Mouse (Mus musculus): ENCODE measurements around the gene Hnrnpf.
"Not testable (repeated sequence)": the region's sequence is repeated elsewhere in the genome, so short reads cannot be mapped to it uniquely, and the experiment has no call there.

The Hnrnpf gene

DNA sequence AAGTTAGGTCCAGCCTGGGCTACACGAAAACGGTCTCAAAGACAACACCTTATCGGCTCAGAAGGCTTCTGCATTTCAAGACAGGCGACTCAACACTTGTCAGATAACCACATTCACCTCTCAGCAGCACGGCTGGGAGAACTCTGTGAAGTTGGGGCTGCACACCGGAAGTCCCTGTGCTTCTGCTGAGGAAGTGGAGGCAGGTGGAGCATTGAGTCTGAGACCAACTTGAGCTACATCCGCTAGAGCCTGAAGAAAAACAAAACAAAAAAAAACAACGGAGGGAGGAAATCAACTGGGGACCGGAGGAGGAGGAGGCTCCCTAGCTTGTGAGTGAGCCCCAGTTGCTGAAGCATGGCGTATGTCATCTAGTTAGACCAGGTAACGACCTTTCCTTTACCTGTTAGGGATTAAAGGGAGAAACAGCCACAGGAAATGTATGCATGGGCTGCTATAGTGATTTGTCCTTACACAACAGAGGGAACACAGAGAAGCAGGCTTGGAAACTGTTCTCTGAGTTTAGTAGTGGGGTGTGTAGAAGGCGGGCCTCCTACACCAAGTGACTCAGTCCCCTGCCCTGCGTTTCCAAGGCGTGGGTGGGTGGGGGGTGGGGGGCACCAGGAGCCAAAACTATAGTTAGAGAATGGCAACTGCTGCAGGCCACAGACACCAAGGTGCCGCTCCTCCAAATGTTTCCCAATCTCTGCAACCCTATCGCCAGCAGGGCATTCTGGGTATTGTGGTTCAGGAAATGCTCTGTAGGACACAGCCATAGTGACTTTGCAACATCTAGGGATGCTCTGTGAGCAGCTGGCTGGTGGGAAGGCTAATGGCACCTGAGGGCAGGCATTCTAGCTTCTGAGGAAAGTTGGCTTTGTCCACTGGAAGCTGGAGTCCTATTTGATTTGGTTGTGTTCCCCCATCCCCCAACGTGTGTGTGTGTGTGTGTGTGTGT, at the start of gene Hnrnpf:
TSS of gene Hnrnpf (plus strand) at position 199 of the 955 bp plus-strand sequence.
- DNase-seq (ENCODE audit: low spot score in 2 of 2): peak in 1 of 2 experiments; percentile 46

- no peak for DNase-seq (ENCODE audit: low spot score in 2 of 2)
Observed at GRCm38 (mm10) chr6:117851747-117852146, 48.4 kb upstream of the Hnrnpf start.

DNA sequence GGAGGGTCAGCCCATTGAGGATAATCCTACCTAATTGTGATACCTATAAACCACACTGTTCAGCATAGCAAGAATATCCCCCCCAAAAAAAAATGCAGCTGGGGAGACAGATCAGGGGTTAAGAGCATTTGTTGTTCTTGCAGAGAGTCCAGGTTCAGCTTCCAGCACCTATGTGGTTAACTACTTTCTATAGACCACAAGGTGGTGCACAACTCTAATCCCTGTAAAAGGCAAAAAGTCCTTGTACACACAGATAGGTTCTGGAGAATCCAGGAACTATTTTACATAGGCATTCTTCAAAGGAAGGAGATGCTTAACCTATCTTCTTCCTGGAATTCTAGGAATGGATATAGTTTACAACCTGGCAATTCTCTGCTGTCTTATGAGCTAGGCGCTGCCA, 42.1 kb upstream of the Hnrnpf start:
- DNase-seq (ENCODE audit: low spot score in 2 of 2): no peak

DNA sequence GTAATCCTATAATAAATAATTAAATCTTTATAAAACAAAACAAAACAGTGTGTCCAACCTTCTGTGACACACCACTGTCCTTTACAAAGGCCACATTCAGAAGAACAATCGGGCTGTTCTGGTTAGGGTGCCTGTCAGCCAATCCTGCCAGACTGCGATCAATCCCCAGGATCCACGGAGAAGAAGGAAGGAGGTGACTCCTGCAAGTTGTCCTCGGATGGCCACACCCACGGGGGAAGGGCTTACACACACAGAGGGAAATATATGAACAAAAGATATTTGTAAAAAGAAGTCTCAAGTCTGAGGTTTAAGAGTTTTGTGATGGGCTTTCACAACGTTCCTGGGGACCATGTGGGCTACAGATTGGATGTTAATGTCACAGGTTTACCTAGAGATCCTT, 38.3 kb upstream of the Hnrnpf start, which contains the start of gene Zfp239:
TSS of gene Zfp239 (plus strand) at position 253 of the 400 bp plus-strand sequence.
- DNase-seq (ENCODE audit: low spot score in 2 of 2): no peak

GRCm38 (mm10) chr6:117862465-117862864, 37.7 kb upstream of the Hnrnpf start:
- no peak for DNase-seq (ENCODE audit: low spot score in 2 of 2)

DNA sequence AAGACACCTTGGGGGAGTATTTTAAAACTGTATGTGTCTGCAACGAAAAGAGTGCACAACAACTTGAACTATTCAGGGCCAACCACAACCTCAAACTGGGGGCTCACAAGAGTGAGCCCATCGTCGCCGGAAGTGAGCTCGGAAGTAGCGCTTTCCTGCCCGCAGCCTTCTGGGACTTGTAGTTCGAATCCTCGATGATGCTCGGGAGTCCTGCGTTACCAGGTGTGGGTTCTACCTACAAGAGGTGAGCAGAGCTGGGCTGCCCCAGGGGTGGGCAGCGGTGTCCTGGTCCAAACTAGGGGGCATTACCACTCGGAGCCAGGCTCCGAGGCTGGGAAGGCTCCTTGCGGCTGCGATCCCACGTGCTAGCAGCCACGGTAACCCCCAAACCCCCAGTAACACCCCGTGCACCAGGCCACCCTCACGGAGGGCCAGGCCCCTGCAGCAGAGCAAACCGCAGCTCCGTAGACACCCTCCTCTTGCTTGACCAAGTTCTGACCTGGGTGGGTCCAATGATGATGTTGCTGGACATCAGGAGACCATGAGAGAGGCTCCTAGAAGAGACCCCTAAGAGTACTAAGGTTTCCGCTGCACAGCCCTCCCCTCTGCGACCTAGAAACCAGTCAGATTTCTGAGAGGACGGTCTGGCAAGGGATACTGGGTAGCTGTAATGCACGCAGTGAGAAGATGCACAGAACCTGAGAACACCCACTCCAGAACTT, 37.1 kb upstream of the Hnrnpf start:
- peak; percentile 49 to 74 for DNase-seq (ENCODE audit: low spot score in 2 of 2)

DNA sequence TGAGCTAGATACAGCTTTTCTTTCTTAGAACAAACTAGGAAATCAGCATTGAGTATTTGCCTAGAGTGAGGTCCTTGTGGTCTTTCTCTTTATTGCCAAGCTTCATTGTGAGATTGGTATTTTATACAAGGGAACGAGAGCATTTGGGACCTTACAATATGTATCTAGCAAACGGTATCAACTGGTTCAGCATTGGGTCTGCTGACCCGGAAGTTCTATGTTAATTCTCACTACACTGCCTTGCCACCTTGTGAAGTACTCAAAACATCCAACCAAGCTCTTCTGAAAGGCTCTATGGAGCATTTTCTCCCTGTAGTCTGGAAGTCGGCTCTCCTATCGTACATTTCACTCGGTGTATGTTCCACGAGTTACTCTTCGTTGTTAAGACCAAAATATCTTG, 36.4 kb upstream of the Hnrnpf start:
- no peak for DNase-seq (ENCODE audit: low spot score in 2 of 2)

- DNase-seq (ENCODE audit: low spot score in 2 of 2): no peak
Observed at GRCm38 (mm10) chr6:117868187-117868586, 31.9 kb upstream of the Hnrnpf start.

DNA sequence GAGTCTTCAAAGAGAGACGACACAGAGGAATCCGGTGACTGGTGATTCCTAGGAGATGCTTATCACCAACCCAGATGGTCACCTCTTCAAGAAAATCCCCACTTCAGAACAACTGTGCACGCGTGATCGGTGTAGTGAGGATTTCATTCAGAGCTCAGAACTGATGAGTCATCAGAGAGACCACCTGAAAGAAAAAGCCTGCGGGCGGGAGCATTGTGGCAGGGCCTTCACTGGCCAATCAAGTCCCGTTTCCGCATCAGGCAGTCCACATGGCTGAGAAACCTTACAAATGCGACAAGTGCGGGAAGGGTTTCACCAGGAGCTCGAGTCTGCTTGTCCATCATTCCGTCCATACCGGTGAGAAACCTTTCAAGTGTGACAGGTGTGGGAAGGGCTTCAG, 29.1 kb upstream of the Hnrnpf start:
- DNase-seq (ENCODE audit: low spot score in 2 of 2): no peak

GRCm38 (mm10) chr6:117873450-117873849, 26.7 kb upstream of the Hnrnpf start:
- not testable (repeated sequence) for DNase-seq (ENCODE audit: low spot score in 2 of 2)

- DNase-seq (ENCODE audit: low spot score in 2 of 2): no peak
Observed at GRCm38 (mm10) chr6:117874621-117875281, 25.4 kb upstream of the Hnrnpf start.

GRCm38 (mm10) chr6:117878700-117879407, 21.3 kb upstream of the Hnrnpf start:
- peak in 1 of 2 experiments; percentile 95 for DNase-seq (ENCODE audit: low spot score in 2 of 2)

- DNase-seq (ENCODE audit: low spot score in 2 of 2): peak; percentile 99 to 100
Observed at GRCm38 (mm10) chr6:117879408-117880115, 20.6 kb upstream of the Hnrnpf start.

DNA sequence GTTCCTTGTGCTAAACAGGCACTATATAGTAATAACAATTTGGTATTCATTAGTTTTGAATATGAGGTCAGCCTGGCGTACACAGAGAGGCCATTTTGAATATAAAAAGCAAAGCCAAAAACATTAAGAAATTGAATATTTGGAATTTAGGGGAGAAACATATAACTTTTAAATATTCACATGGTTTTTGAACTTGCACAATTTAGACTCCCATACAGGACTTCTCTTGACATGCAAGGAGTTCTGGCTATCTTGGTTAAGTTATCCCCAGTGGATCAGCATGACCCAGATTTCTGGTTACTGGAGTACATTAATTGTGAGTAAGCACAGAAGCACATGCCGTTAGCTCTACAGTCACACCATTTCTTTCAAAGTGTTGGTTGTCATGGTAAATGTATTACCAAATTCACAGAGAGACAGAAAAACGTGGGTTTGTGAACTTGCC, 19.7 kb upstream of the Hnrnpf start:
- no peak for DNase-seq (ENCODE audit: low spot score in 2 of 2)

DNA sequence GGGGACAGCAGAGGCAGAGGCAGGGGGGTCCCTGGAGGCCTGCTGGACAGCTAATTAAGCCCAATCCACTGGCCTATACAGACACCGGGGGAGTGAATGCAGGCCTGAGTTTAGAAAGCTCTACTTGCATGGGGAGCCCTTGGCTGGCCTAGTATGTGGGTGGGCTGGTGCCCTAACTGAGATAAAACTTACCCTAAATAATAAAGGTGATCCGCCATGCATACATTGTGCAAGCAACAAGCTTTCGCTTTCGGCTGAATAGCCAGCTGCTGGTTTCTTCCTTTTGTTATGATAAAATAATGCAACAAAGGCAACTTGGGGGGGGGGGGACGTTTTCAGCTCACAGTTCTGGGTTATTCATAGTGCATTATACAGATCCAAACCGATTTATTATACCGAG, 18.9 kb upstream of the Hnrnpf start:
- DNase-seq (ENCODE audit: low spot score in 2 of 2): no peak

GRCm38 (mm10) chr6:117881997-117882396, 18.1 kb upstream of the Hnrnpf start:
- DNase-seq (ENCODE audit: low spot score in 2 of 2): no peak

- no peak for DNase-seq (ENCODE audit: low spot score in 2 of 2)
Observed at GRCm38 (mm10) chr6:117885943-117886342, 14.2 kb upstream of the Hnrnpf start.

GRCm38 (mm10) chr6:117888032-117888431, 12.1 kb upstream of the Hnrnpf start:
- no peak for DNase-seq (ENCODE audit: low spot score in 2 of 2)

GRCm38 (mm10) chr6:117888642-117889096, 11.5 kb upstream of the Hnrnpf start:
- DNase-seq (ENCODE audit: low spot score in 2 of 2): no peak

- no peak for DNase-seq (ENCODE audit: low spot score in 2 of 2)
Observed at GRCm38 (mm10) chr6:117890257-117890656, 9.9 kb upstream of the Hnrnpf start.

All from frontal cortex, postnatal 36 days (tissue).